Mouse (Mus musculus) neural tube, embryonic 14.5 days (tissue): ENCODE measurements around the gene Rundc1. TPM values are rescaled to one million over a fixed set of nuclear protein-coding genes. Genes with fewer than 3 reads are reported as not detected.
"Not testable (repeated sequence)": the region's sequence is repeated elsewhere in the genome, so short reads cannot be mapped to it uniquely, and the experiment has no call there.

Source experiments
- ATAC-seq: fragments of 200-750 bp; cut with Nextera tagmentation; 2 replicates; pipeline ENCODE4 v1.8.0; 2017; ENCODE audit warnings: low read depth, mild to moderate bottlenecking, moderate TSS enrichment, moderate library complexity
- H3K27ac ChIP-seq: fragments of 300-500 bp; sonication (generic); 2 replicates; pipeline ENCODE4 v1.5.1; 2014; ENCODE audit warnings: low read depth, mild to moderate bottlenecking, control low read depth, low read length, moderate library complexity, mixed read lengths
- H3K27me3 ChIP-seq: fragments of 300-500 bp; sonication (generic); 2 replicates; pipeline ENCODE4 v1.6.1; 2014; ENCODE audit warnings: low read length; ENCODE audit not compliant: control insufficient read depth, insufficient read depth
- H3K36me3 ChIP-seq: fragments of 300-500 bp; sonication (generic); 2 replicates; pipeline ENCODE4 v1.6.1; 2014; ENCODE audit warnings: low read length, mixed read lengths; ENCODE audit not compliant: control insufficient read depth, insufficient read depth
- H3K4me1 ChIP-seq: fragments of 300-500 bp; sonication (generic); 2 replicates; pipeline ENCODE4 v1.6.1; 2014; ENCODE audit warnings: low read length; ENCODE audit not compliant: control insufficient read depth, insufficient read depth
- H3K4me2 ChIP-seq: fragments of 300-500 bp; sonication (generic); 2 replicates; pipeline ENCODE4 v1.6.1; 2014; ENCODE audit warnings: mild to moderate bottlenecking, low read depth, low read length, control low read depth
- H3K4me3 ChIP-seq: fragments of 300-500 bp; sonication (generic); 2 replicates; pipeline ENCODE4 v1.5.1; 2014; ENCODE audit warnings: low read depth, low read length, control low read depth, mixed read lengths
- H3K9ac ChIP-seq: fragments of 300-500 bp; sonication (generic); replicated peaks from 2 replicates; pipeline ENCODE4 v1.6.1; 2014; ENCODE audit warnings: low read depth, mild to moderate bottlenecking, control low read depth, low read length, mixed read lengths
- H3K9me3 ChIP-seq: fragments of 300-500 bp; sonication (generic); 2 replicates; pipeline ENCODE4 v1.6.1; 2016; ENCODE audit warnings: low read length; ENCODE audit not compliant: control insufficient read depth
- WGBS: fragments of 180-500 bp; shearing (Covaris S2); extraction: QIAGEN DNeasy Blood & Tissue Kit; methylation state at CpG from one replicate; pipeline ENCODE4 v1.1.7; 2014; 5-methylcytosine and 5-hydroxymethylcytosine counted together
- polyA plus RNA-seq: library from polyadenylated mRNA; unstranded; fragments of >200 nt; fragmentation: Nextera tagmentation; extraction: Ambion mirVana; gene quantifications from 2 replicates; pipeline ENCODE4 v1.2.1, GENCODE M21; 2014

Gene Rundc1
- polyA plus RNA-seq, 1 experiment from 2014 or later = 20.4 TPM

DNA sequence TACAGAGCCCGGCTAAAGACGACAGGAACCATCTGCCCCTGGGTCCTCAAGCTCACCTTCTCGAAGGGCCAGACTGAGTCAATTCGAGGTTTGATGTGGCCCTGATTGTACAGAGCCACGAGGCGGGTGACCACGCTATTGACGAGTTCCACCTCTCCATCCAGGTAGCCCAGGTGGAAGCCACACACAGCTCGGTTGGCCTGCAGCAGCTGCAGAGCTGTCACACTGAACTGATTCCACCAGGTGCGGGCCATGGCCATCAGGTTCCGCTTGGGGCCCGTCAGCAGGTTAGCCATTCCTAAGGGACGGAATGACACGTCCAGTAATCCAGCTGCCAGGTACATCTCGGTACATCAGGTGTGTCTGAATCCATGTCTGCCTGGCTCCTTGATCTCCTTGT lies 35.4 kb downstream of the Rundc1 start:
- H3K4me3 ChIP-seq = no peak overlapping the region
- H3K27me3 ChIP-seq = no peaks in the 10 kb centered on the region
- WGBS = 90% methylated on average over 15 of the region's 15 CpGs
- peaks cover 25% of the 10 kb centered on the region for H3K4me1 ChIP-seq
- no peak overlapping the region for H3K27ac ChIP-seq
- H3K9me3 ChIP-seq = no peaks in the 10 kb centered on the region
- no peak for ATAC-seq
- no peak overlapping the region for H3K4me2 ChIP-seq
- H3K36me3 ChIP-seq = peaks cover 48% of the 10 kb centered on the region
- no peak overlapping the region for H3K9ac ChIP-seq

- no peak overlapping the region for H3K4me3 ChIP-seq
- H3K9ac ChIP-seq = no peak overlapping the region
- peaks cover 27% of the 10 kb centered on the region for H3K4me1 ChIP-seq
- ATAC-seq = no peak
- peaks cover 47% of the 10 kb centered on the region for H3K36me3 ChIP-seq
- 67% methylated on average over 14 of the region's 14 CpGs for WGBS
- H3K4me2 ChIP-seq = no peak overlapping the region
- no peaks in the 10 kb centered on the region for H3K27me3 ChIP-seq
- no peaks in the 10 kb centered on the region for H3K9me3 ChIP-seq
- H3K27ac ChIP-seq = no peak overlapping the region
These were observed 37.3 kb downstream of the Rundc1 start for GRCm38 (mm10) chr11:101462141-101462540.

GRCm38 (mm10) chr11:101462583-101463440 lies 37.9 kb downstream of the Rundc1 start:
- Histone ChIP-seq H3K4me2 (peak overlapping the region; percentile 62; the same call in 1 of the 2 replicates), H3K9ac (no peak overlapping the region; the same call in 1 of the 2 replicates), H3K36me3 (peaks cover 40% of the 10 kb centered on the region), H3K4me3 (no peak overlapping the region), H3K4me1 (peaks cover 33% of the 10 kb centered on the region), H3K27ac (no peak overlapping the region), H3K27me3 (no peaks in the 10 kb centered on the region), H3K9me3 (no peaks in the 10 kb centered on the region)
- WGBS = 30% methylated on average over 13 of the region's 13 CpGs
- ATAC-seq = no peak

DNA sequence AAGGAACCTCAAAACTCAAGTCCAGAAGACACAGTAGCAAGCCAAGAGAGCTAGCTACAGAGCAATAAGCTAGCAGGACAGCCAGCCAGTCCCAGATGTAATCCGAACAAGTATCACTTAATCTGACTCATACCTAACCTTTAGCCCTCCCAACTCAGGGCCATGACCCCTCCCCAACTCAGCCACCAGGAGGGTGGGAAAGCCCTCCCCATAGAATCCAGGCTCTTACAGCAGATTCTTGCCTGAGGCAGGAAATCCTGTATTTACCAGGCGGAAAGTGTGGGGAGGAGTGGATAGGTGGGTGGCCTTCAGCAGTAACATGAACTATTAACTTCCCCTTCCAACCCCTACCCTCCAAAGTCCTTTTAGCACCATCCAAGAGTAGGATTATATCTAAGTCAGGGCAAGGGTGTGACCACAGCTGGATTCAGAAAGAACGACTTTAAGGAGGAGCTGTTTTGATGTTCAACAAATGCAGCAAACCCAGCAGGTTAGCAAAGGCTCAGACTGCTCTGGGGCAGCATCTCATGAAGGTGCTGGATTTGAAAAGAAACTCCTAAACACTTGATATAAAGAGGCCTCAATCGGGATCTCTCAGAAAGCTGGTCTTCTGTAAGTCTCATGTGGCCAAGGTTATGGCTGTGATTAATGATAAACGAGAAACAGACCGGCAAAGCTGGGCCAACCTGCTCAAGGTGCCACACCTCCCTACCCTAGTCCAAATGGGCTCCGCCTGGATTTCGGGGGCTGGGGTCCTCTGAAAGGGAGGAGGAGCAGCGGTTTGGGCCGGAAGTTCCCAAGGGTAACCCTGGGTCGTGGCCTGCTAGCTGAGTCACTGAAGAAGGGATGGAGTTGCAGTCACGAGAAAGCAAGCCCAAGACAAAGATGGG lies 39.6 kb downstream of the Rundc1 start, which contains the start of gene Rnd2:
Gene Rnd2 (plus strand): TSS at position 789 of the 890 bp plus-strand sequence.
- peak within 1 kb of the TSS; percentile 62 for H3K4me2 ChIP-seq
- no peaks in the 10 kb centered on the region for H3K27me3 ChIP-seq
- 12% methylated on average over 12 of the region's 12 CpGs for WGBS
- peak within 1 kb of the TSS; percentile 89 for H3K27ac ChIP-seq
- no peaks in the 10 kb centered on the region for H3K9me3 ChIP-seq
- H3K36me3 ChIP-seq = peaks cover 25% of the 10 kb centered on the region
- H3K9ac ChIP-seq = peak within 1 kb of the TSS; percentile 72
- no peak for ATAC-seq
- H3K4me3 ChIP-seq = peak within 1 kb of the TSS; percentile 79
- H3K4me1 ChIP-seq = peaks cover 37% of the 10 kb centered on the region

- under 1% methylated on average over 49 of the region's 51 CpGs for WGBS
- Histone ChIP-seq H3K4me2 (peak overlapping the region; percentile 62), H3K4me1 (peaks cover 37% of the 10 kb centered on the region), H3K4me3 (peak overlapping the region; percentile 79), H3K27me3 (no peaks in the 10 kb centered on the region), H3K27ac (peak overlapping the region; percentile 89), H3K36me3 (peaks cover 17% of the 10 kb centered on the region), H3K9ac (peak overlapping the region; percentile 72), H3K9me3 (no peaks in the 10 kb centered on the region)
- peak; percentile 44 for ATAC-seq
These were observed 40.4 kb downstream of the Rundc1 start for GRCm38 (mm10) chr11:101465101-101465868.

GRCm38 (mm10) chr11:101465869-101466551 lies 41.1 kb downstream of the Rundc1 start, which contains the start of gene Vat1:
Gene Vat1, minus strand, starts transcription at chr11:101466230.
- Histone ChIP-seq H3K9me3 (no peaks in the 10 kb centered on the region), H3K27ac (peak within 1 kb of the TSS; percentile 89), H3K4me3 (peak within 1 kb of the TSS; percentile 79), H3K9ac (peak within 1 kb of the TSS; percentile 72), H3K27me3 (no peaks in the 10 kb centered on the region), H3K4me1 (peaks cover 37% of the 10 kb centered on the region), H3K4me2 (peak within 1 kb of the TSS; percentile 62), H3K36me3 (peaks cover 14% of the 10 kb centered on the region)
- peak; percentile 74 for ATAC-seq
- 2% methylated on average over 56 of the region's 60 CpGs for WGBS

DNA sequence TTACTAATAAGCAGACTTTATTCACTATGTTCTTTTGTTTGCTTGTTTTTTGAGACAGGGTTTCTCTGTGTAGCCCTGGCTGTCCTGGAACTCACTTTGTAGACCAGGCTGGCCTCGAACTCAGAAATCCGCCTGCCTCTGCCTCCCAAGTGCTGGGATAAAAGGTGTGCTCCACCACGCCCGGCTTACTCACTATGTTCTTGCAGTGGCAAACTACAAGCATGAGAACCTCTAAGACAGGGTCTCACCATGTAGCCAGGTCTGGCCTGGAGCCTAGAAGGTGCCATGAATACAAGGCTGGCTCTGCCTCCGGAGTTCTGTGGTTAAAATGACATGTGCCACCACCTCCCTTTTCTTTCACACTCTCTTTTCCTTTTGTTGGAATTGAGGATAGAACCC lies 41.7 kb downstream of the Rundc1 start:
- not testable (repeated sequence) for H3K9me3 ChIP-seq, ATAC-seq, H3K27me3 ChIP-seq, H3K27ac ChIP-seq, H3K9ac ChIP-seq
- 69% methylated on average over 5 of the region's 5 CpGs for WGBS
- H3K36me3 ChIP-seq = peaks cover 12% of the 10 kb centered on the region
- H3K4me1 ChIP-seq = peaks cover 37% of the 10 kb centered on the region
- H3K4me2 ChIP-seq = peak overlapping the region; percentile 62; the same call in 1 of the 2 replicates
- H3K4me3 ChIP-seq = peak overlapping the region; percentile 79
